Mouse (Mus musculus): ENCODE results near the gene Ttc17.

DNA sequence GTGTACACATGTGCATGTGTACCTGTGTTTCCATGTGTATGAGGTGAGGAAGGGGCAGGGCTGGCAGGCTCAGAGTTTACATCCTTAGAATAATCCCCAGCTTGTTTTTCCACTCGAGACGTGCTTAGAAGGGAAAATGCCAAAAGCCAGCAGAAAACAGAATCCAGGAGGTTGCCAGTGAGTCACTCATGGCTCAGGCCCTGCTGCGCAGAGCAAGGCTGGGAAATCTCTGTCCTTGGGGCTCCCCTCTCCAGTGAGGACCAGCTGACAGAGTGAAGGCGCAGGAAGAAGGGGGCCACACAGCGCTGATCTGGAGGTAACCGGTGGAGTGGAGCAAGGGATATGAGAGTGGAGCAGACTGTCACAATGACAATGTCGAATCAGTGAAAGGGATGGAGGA lies 119.1 kb downstream of the Ttc17 start:
- TF ChIP-seq POLR2A (IDR thresholded peaks at IDR 0.05; ENCODE audit: borderline replicate concordance, low read depth, low read length) (no peak), CTCF (IDR thresholded peaks at IDR 0.05; ENCODE audit: low read depth, low read length) (no peak)
